Mouse (Mus musculus) urinary bladder, postnatal 36 days (tissue): ENCODE measurements around the gene Mrtfa.
A peak's percentile ranks its signal among the peaks of the same experiment; 100 is the strongest.

ENCODE experiments used
- DNase-seq, 2 experiments: peaks; one replicate each; pipeline ENCODE4 v3.0.0; 2022; ENCODE audit warnings: low spot score in 2 of 2, mixed read lengths in 1 of 2

Gene Mrtfa

GRCm38 (mm10) chr15:81102274-81102879, 88.2 kb downstream of the Mrtfa start:
- DNase-seq: no peak

- no peak for DNase-seq
Observed at GRCm38 (mm10) chr15:81101316-81101715, 89.2 kb downstream of the Mrtfa start.

- no peak for DNase-seq
Observed at GRCm38 (mm10) chr15:81099269-81099668, 91.3 kb downstream of the Mrtfa start.

GRCm38 (mm10) chr15:81098689-81099088, 91.9 kb downstream of the Mrtfa start:
- DNase-seq: no peak

- DNase-seq: no peak
Observed at GRCm38 (mm10) chr15:81097896-81098295, 92.7 kb downstream of the Mrtfa start.

- DNase-seq: no peak
Observed at GRCm38 (mm10) chr15:81097456-81097855, 93.1 kb downstream of the Mrtfa start.

GRCm38 (mm10) chr15:81096329-81097055, 94.1 kb downstream of the Mrtfa start:
- no peak for DNase-seq

GRCm38 (mm10) chr15:81093032-81093431, 97.5 kb downstream of the Mrtfa start:
- no peak for DNase-seq

GRCm38 (mm10) chr15:81091718-81092117, 98.8 kb downstream of the Mrtfa start:
- no peak for DNase-seq

GRCm38 (mm10) chr15:81087529-81087928, 103.0 kb downstream of the Mrtfa start:
- DNase-seq: no peak

- peak in 1 of 2 experiments; percentile 59 for DNase-seq
Observed at GRCm38 (mm10) chr15:81086644-81087480, 103.7 kb downstream of the Mrtfa start.

GRCm38 (mm10) chr15:81083826-81084225, 106.7 kb downstream of the Mrtfa start:
- DNase-seq: no peak

- DNase-seq: no peak
Observed at GRCm38 (mm10) chr15:81083281-81083680, 107.3 kb downstream of the Mrtfa start.

- no peak for DNase-seq
Observed at GRCm38 (mm10) chr15:81081216-81081615, 109.3 kb downstream of the Mrtfa start.

- DNase-seq: no peak
Observed at GRCm38 (mm10) chr15:81080405-81080804, 110.2 kb downstream of the Mrtfa start.

- DNase-seq: no peak
Observed at GRCm38 (mm10) chr15:81079255-81079654, 111.3 kb downstream of the Mrtfa start.

- DNase-seq: no peak
Observed at GRCm38 (mm10) chr15:81077551-81077950, 113.0 kb downstream of the Mrtfa start.

GRCm38 (mm10) chr15:81074543-81074942, 116.0 kb downstream of the Mrtfa start:
- no peak for DNase-seq

- DNase-seq: no peak
Observed at GRCm38 (mm10) chr15:81073751-81074150, 116.8 kb downstream of the Mrtfa start.

GRCm38 (mm10) chr15:81072748-81073147, 117.8 kb downstream of the Mrtfa start:
- no peak for DNase-seq

GRCm38 (mm10) chr15:81070470-81070869, 120.1 kb downstream of the Mrtfa start:
- no peak for DNase-seq

GRCm38 (mm10) chr15:81068641-81069381, 121.7 kb downstream of the Mrtfa start:
- DNase-seq: no peak
